7 mouse cellular contexts compared by ENCODE assay signal in genomic region chr5:19908706-19909060, GRCm38 (mm10).
A peak's percentile ranks its signal among the peaks of the same experiment; 100 is the strongest.
DNase-seq lines count a peak whose midpoint lies in the region; ATAC-seq lines count a peak whose summit lies in the region.

No protein-coding gene starts in this region.

- no peak for ATAC-seq in embryonic facial prominence, embryonic 14.5 days (ENCODE audit: low read depth)
- 0 out of 2 replicates have a peak, but pooled peaks have one; percentile 14 for ATAC-seq in midbrain, embryonic 14.5 days (ENCODE audit: low FRiP score, low TSS enrichment)
- no peak for ATAC-seq in monocyte, adult 5-6 weeks (replicated peaks; ENCODE audit: insufficient number of reproducible peaks, low FRiP score, low TSS enrichment, poor library complexity, severe bottlenecking)

- peak overlapping the region; percentile 45 for H3K4me3 ChIP-seq in embryonic facial prominence, embryonic 14.5 days (ENCODE audit: low read depth, low read length)
- peak overlapping the region; percentile 56 for H3K4me3 ChIP-seq in midbrain, embryonic 14.5 days (replicated peaks; ENCODE audit: low read depth, low read length)

- H3K36me3 ChIP-seq in embryonic facial prominence, embryonic 14.5 days (ENCODE audit: control insufficient read depth, insufficient read depth, low read length) = no peaks in the 10 kb centered on the region
- H3K36me3 ChIP-seq in midbrain, embryonic 14.5 days (ENCODE audit: control insufficient read depth, insufficient read depth, low read length) = no peaks in the 10 kb centered on the region

- H3K27me3 ChIP-seq in embryonic facial prominence, embryonic 14.5 days (replicated peaks; ENCODE audit: control insufficient read depth, insufficient read depth, low read length) = no peaks in the 10 kb centered on the region
- no peaks in the 10 kb centered on the region for H3K27me3 ChIP-seq in midbrain, embryonic 14.5 days (ENCODE audit: control insufficient read depth, insufficient read depth, low read length)

- peak overlapping the region; percentile 73 for H3K4me2 ChIP-seq in embryonic facial prominence, embryonic 14.5 days (ENCODE audit: low read depth, low read length)
- peak overlapping the region; percentile 54 for H3K4me2 ChIP-seq in midbrain, embryonic 14.5 days (ENCODE audit: low read length)

- no peaks in the 10 kb centered on the region for H3K4me1 ChIP-seq in embryonic facial prominence, embryonic 14.5 days (ENCODE audit: control insufficient read depth, insufficient read depth, low read length)
- H3K4me1 ChIP-seq in midbrain, embryonic 14.5 days (ENCODE audit: control insufficient read depth, insufficient read depth, low read length) = 0 out of 2 replicates have a peak, but pooled peaks cover 5% of the 10 kb centered on the region

- no peak overlapping the region for H3K27ac ChIP-seq in embryonic facial prominence, embryonic 14.5 days (replicated peaks; ENCODE audit: low read depth, low read length)
- H3K27ac ChIP-seq in midbrain, embryonic 14.5 days (replicated peaks; ENCODE audit: low read depth, low read length) = peak overlapping the region; percentile 86

- no peaks in the 10 kb centered on the region for H3K9me3 ChIP-seq in embryonic facial prominence, embryonic 14.5 days (ENCODE audit: control insufficient read depth, low read length)
- no peaks in the 10 kb centered on the region for H3K9me3 ChIP-seq in midbrain, embryonic 14.5 days (ENCODE audit: control insufficient read depth, low read length)

- under 1% methylated on average over 5 of the region's 5 CpGs for WGBS in embryonic facial prominence, embryonic 14.5 days
- 0% methylated on average over 5 of the region's 5 CpGs for WGBS in midbrain, embryonic 14.5 days

- H3K9ac ChIP-seq in embryonic facial prominence, embryonic 14.5 days (ENCODE audit: low read depth, low read length) = peak overlapping the region; percentile 55
- peak overlapping the region; percentile 72 for H3K9ac ChIP-seq in midbrain, embryonic 14.5 days (replicated peaks; ENCODE audit: low read length)

- peak; percentile 7 to 37 for DNase-seq in left cerebral cortex, adult 18-20 months (ENCODE audit: low spot score in 2 of 2)
- no peak for DNase-seq in left cerebral cortex, adult 9 months (ENCODE audit: low spot score in 2 of 2)
- DNase-seq in embryonic facial prominence, embryonic 14.5 days (ENCODE audit: low spot score) = no peak
- DNase-seq in forelimb bud, embryonic 11.5 days (ENCODE audit: low read depth, low spot score) = peak; percentile 4
- DNase-seq in midbrain, embryonic 14.5 days = peak; percentile 61
- DNase-seq in spleen, postnatal 14 days (ENCODE audit: low spot score in 2 of 2) = no peak

Comparison
In these comparisons a context has a peak if more than half of its experiments do, and no peak if none do; other contexts are left out.
1. DNase-seq: peak in left cerebral cortex, adult 18-20 months (2 of 2), forelimb bud, embryonic 11.5 days (single experiment) and midbrain, embryonic 14.5 days (single experiment); none in left cerebral cortex, adult 9 months (0 of 2), embryonic facial prominence, embryonic 14.5 days (single experiment) and spleen, postnatal 14 days (0 of 2).